Mouse (Mus musculus) midbrain, embryonic 12.5 days (tissue): ENCODE results near the gene Dnajb5. TPM values are rescaled to one million over a fixed set of nuclear protein-coding genes. Genes with fewer than 3 reads are reported as not detected.
A peak's percentile ranks its signal among the peaks of the same experiment; 100 is the strongest.
"Not testable (repeated sequence)": the region's sequence is repeated elsewhere in the genome, so short reads cannot be mapped to it uniquely, and the experiment has no call there.

Source experiments
- ATAC-seq: fragments of 200-750 bp; cut with Nextera tagmentation; 2 replicates; pipeline ENCODE4 v1.8.0; 2017; ENCODE audit warnings: low read depth, moderate TSS enrichment, moderate library complexity; ENCODE audit not compliant: low FRiP score
- H3K27ac ChIP-seq: fragments of 300-500 bp; sonication (generic); replicated peaks from 2 replicates; pipeline ENCODE4 v1.5.1; 2016; ENCODE audit warnings: mild to moderate bottlenecking
- H3K27me3 ChIP-seq: fragments of 300-500 bp; sonication (generic); 2 replicates; pipeline ENCODE4 v1.6.1; 2016; ENCODE audit warnings: mild to moderate bottlenecking
- H3K36me3 ChIP-seq: fragments of 300-500 bp; sonication (generic); 2 replicates; pipeline ENCODE4 v1.6.1; 2016
- H3K4me1 ChIP-seq: fragments of 300-500 bp; sonication (generic); 2 replicates; pipeline ENCODE4 v1.6.1; 2016
- H3K4me2 ChIP-seq: fragments of 300-500 bp; sonication (generic); replicated peaks from 2 replicates; pipeline ENCODE4 v1.6.1; 2016; ENCODE audit warnings: mild to moderate bottlenecking, moderate library complexity
- H3K4me3 ChIP-seq: fragments of 300-500 bp; sonication (generic); 2 replicates; pipeline ENCODE4 v1.5.1; 2016; ENCODE audit warnings: mild to moderate bottlenecking
- H3K9ac ChIP-seq: fragments of 300-500 bp; sonication (generic); replicated peaks from 2 replicates; pipeline ENCODE4 v1.6.1; 2016; ENCODE audit warnings: mild to moderate bottlenecking, moderate library complexity
- H3K9me3 ChIP-seq: fragments of 300-500 bp; sonication (generic); 2 replicates; pipeline ENCODE4 v1.6.1; 2016; ENCODE audit warnings: mild to moderate bottlenecking
- whole genome bisulfite sequencing: fragments of 180-500 bp; shearing (Covaris S2); methylation state at CpG from one replicate; pipeline ENCODE4 v1.1.7; 2016; 5-methylcytosine and 5-hydroxymethylcytosine counted together
- polyA plus RNA-seq: library from polyadenylated mRNA; unstranded; fragments of >200 nt; fragmentation: Nextera tagmentation; extraction: Ambion mirVana; gene quantifications from 2 replicates; pipeline ENCODE4 v1.2.1, GENCODE M21; 2016

Dnajb5 gene
- polyA plus RNA-seq, 1 experiment from 2014 or later = 27.0 TPM

DNA sequence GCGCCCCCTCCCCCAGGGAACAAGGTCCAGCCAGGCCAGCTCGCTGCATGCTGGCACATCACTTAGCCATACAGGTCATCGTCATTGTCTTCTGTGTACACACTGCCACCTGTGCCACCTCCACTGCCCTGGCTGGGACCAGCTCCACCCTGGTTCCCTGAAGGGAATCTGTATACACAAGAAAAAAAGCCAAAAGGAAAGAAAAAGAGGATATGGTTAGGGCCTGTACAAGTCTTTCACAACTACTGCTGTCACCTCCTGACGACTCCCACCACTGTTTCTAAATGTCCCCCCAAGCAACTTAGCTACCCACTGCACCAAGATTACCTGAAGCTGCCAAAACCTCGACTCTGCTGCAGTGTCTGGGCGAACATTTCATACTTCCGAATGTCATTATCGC is 30.9 kb downstream of the Dnajb5 start:
- not testable (repeated sequence) for ATAC-seq, H3K27ac ChIP-seq, H3K9ac ChIP-seq, H3K4me1 ChIP-seq, H3K4me2 ChIP-seq, H3K9me3 ChIP-seq, H3K27me3 ChIP-seq, H3K4me3 ChIP-seq
- H3K36me3 ChIP-seq = peaks cover 76% of the 10 kb centered on the region
- 98% methylated on average over 8 of the region's 8 CpGs for WGBS

DNA sequence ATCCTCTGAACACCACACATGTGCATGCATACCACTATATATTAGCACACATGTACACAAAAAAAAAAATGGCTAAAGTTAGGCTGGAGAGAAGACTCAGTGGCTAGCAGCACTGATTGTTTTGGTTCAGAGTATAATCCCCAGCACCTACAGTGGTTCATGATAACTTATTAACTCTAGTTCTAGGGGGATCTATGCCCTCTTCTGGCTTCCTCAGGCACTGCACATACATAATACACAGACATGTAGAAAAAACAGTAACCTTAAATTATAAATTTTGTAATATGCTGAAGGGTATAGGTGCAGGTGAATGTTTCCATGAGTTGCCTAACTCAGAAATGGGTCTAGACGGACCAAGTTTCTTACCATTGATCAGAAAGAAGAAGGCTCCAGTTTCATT is 38.7 kb downstream of the Dnajb5 start:
- no peak overlapping the region for H3K9ac ChIP-seq
- H3K36me3 ChIP-seq = peaks cover 98% of the 10 kb centered on the region
- no peaks in the 10 kb centered on the region for H3K4me1 ChIP-seq
- H3K27ac ChIP-seq = no peak overlapping the region
- H3K4me3 ChIP-seq = no peak overlapping the region
- 87% methylated on average over 1 of the region's 1 CpGs for WGBS
- H3K27me3 ChIP-seq = no peaks in the 10 kb centered on the region
- no peak for ATAC-seq
- no peaks in the 10 kb centered on the region for H3K9me3 ChIP-seq
- H3K4me2 ChIP-seq = no peak overlapping the region

- Histone ChIP-seq H3K4me1 (peaks cover 27% of the 10 kb centered on the region), H3K27me3 (no peaks in the 10 kb centered on the region), H3K4me2 (peak overlapping the region; percentile 90), H3K27ac (no peak overlapping the region), H3K9me3 (no peaks in the 10 kb centered on the region), H3K36me3 (peaks cover 27% of the 10 kb centered on the region), H3K4me3 (peak overlapping the region; percentile 76), H3K9ac (peak overlapping the region; percentile 3; the same call in 1 of the 2 replicates)
- WGBS = 66% methylated on average over 2 of the region's 2 CpGs
- ATAC-seq = no peak
These were observed 48.4 kb downstream of the Dnajb5 start for GRCm38 (mm10) chr4:42998022-42998421.

GRCm38 (mm10) chr4:42999451-43000140 is 50.0 kb downstream of the Dnajb5 start:
- Histone ChIP-seq H3K4me1 (peaks cover 27% of the 10 kb centered on the region), H3K9ac (peak overlapping the region; percentile 73), H3K27me3 (no peaks in the 10 kb centered on the region), H3K4me2 (peak overlapping the region; percentile 90), H3K9me3 (no peaks in the 10 kb centered on the region), H3K36me3 (peaks cover 11% of the 10 kb centered on the region), H3K4me3 (peak overlapping the region; percentile 76), H3K27ac (peak overlapping the region; percentile 98)
- under 1% methylated on average over 51 of the region's 51 CpGs for WGBS
- ATAC-seq = peak; percentile 74

- peak within 1 kb of the TSS; percentile 73 for H3K9ac ChIP-seq
- H3K27ac ChIP-seq = peak within 1 kb of the TSS; percentile 98
- WGBS = under 1% methylated on average over 50 of the region's 56 CpGs
- H3K4me2 ChIP-seq = peak within 1 kb of the TSS; percentile 90
- peak; percentile 96 for ATAC-seq
- H3K27me3 ChIP-seq, H3K36me3 ChIP-seq, H3K9me3 ChIP-seq: not testable (repeated sequence)
- peaks cover 27% of the 10 kb centered on the region for H3K4me1 ChIP-seq
- peak within 1 kb of the TSS; percentile 76 for H3K4me3 ChIP-seq
These were observed 50.8 kb downstream of the Dnajb5 start, which contains the start of gene Vcp for GRCm38 (mm10) chr4:43000141-43000986. Gene Vcp (minus strand): TSS chr4:43000507.

- Histone ChIP-seq H3K4me3 (no peak overlapping the region), H3K4me2 (no peak overlapping the region), H3K27me3 (no peaks in the 10 kb centered on the region), H3K9me3 (no peaks in the 10 kb centered on the region), H3K27ac (peak overlapping the region; percentile 91), H3K36me3 (no peaks in the 10 kb centered on the region), H3K9ac (no peak overlapping the region), H3K4me1 (peaks cover 27% of the 10 kb centered on the region)
- no peak for ATAC-seq
- 98% methylated on average over 2 of the region's 2 CpGs for WGBS
These were observed 51.7 kb downstream of the Dnajb5 start for GRCm38 (mm10) chr4:43001272-43001671.

DNA sequence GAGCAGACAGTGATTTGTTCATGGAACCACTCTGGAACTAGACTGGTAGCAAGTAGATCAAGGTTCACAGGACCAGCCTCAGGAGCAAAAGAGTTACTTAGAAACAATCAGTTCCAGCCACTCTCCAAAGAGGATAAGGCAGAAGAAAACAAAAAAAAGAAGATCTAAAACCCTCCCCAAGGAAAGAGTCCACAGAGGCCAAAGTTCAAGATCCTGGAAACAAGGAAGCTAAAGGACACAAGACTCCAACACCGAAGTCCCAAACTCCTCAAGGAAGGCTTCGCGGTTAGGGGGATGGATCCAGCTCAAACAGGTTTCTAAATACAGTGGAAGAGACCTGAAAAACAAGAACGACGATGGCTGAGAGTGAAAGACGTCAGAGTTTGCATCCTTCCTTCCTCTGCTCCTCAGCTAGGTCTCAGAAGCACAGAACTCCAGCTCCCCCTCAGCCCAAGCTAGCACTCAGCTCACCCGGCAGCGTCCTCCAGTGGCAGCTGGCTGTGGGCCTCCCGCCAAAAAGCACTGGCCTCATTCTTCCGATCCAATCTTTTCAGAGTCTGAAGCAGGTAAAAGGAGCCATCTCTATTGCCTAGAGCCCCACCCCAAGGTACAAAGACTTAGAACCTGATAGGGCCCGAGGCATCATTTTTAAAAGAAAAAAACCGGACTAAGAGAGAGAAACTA is 53.3 kb downstream of the Dnajb5 start:
- no peak for ATAC-seq
- Histone ChIP-seq H3K27me3 (no peaks in the 10 kb centered on the region), H3K4me2 (no peak overlapping the region), H3K27ac (no peak overlapping the region), H3K4me1 (peaks cover 16% of the 10 kb centered on the region), H3K9me3 (no peaks in the 10 kb centered on the region), H3K36me3 (no peaks in the 10 kb centered on the region), H3K4me3 (no peak overlapping the region), H3K9ac (no peak overlapping the region)
- 82% methylated on average over 12 of the region's 12 CpGs for WGBS

DNA sequence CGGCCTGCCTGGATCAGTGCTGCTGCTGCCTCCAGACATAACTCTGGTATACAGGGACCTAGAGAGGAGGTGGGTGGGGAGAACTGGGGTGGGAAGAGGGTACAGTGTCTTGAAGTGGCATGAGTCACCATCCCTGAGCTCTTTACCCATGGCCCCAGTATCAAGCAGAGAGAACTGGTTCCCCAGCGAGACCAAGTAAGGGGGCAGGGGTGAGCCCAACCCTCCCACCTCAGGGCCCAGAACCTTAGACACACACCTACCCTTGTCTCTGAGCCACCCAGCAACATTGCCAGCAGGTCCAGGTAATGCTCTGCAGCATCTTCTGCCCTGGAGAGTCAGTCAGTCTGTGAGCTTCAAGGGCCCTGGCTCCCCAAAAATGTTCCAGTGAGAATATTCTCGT is 55.3 kb downstream of the Dnajb5 start:
- no peak overlapping the region for H3K27ac ChIP-seq
- no peak overlapping the region for H3K4me2 ChIP-seq
- no peaks in the 10 kb centered on the region for H3K36me3 ChIP-seq
- no peak overlapping the region for H3K9ac ChIP-seq
- ATAC-seq = no peak
- H3K27me3 ChIP-seq = no peaks in the 10 kb centered on the region
- 95% methylated on average over 3 of the region's 3 CpGs for WGBS
- peaks cover 15% of the 10 kb centered on the region for H3K4me1 ChIP-seq
- no peak overlapping the region for H3K4me3 ChIP-seq
- H3K9me3 ChIP-seq = no peaks in the 10 kb centered on the region

GRCm38 (mm10) chr4:43005765-43006164 is 56.2 kb downstream of the Dnajb5 start:
- Histone ChIP-seq H3K4me2 (no peak overlapping the region), H3K4me3 (no peak overlapping the region), H3K36me3 (no peaks in the 10 kb centered on the region), H3K9me3 (no peaks in the 10 kb centered on the region), H3K27ac (no peak overlapping the region), H3K9ac (no peak overlapping the region), H3K27me3 (no peaks in the 10 kb centered on the region), H3K4me1 (peaks cover 13% of the 10 kb centered on the region)
- ATAC-seq = no peak
- WGBS = 59% methylated on average over 2 of the region's 2 CpGs

Other genes with a start within 250 kb of the Dnajb5 start
- gene 4930578G10Rik, start 214.3 kb upstream of the Dnajb5 start, polyA plus RNA-seq = 1.8 and 2.4 TPM in 2 replicates
- gene Ccl19, start 193.2 kb upstream of the Dnajb5 start, polyA plus RNA-seq = 0.38 and 0.52 TPM in 2 replicates
- 0.73 and 1.1 TPM in 2 replicates for gene Ccl21a, start 175.8 kb upstream of the Dnajb5 start, polyA plus RNA-seq
- gene Fam205a1, start 95.9 kb upstream of the Dnajb5 start, polyA plus RNA-seq = 0.09 and 0.26 TPM in 2 replicates
- 0.32 and 0.47 TPM in 2 replicates for gene Gm12394, start 93.0 kb upstream of the Dnajb5 start, polyA plus RNA-seq
- gene Fam205c, start 75.6 kb upstream of the Dnajb5 start, polyA plus RNA-seq = 2.3 and 3.0 TPM in 2 replicates
- gene Phf24, start 33.2 kb upstream of the Dnajb5 start, polyA plus RNA-seq = 6.6 and 8.4 TPM in 2 replicates
- 0.24 and 0.55 TPM in 2 replicates for gene 1700022I11Rik, start 19.8 kb downstream of the Dnajb5 start, polyA plus RNA-seq
- 645 and 652 TPM in 2 replicates for gene Vcp, start 50.7 kb downstream of the Dnajb5 start, polyA plus RNA-seq
- 18.3 and 24.0 TPM in 2 replicates for gene Fancg, start 60.7 kb downstream of the Dnajb5 start, polyA plus RNA-seq
- gene Pigo, start 76.0 kb downstream of the Dnajb5 start, polyA plus RNA-seq = 25.2 and 27.5 TPM in 2 replicates
- gene Stoml2, start 81.9 kb downstream of the Dnajb5 start, polyA plus RNA-seq = 281 and 296 TPM in 2 replicates
- 51.2 and 51.8 TPM in 2 replicates for gene Fam214b, start 96.4 kb downstream of the Dnajb5 start, polyA plus RNA-seq
- 24.6 and 30.7 TPM in 2 replicates for gene Unc13b, start 109.1 kb downstream of the Dnajb5 start, polyA plus RNA-seq